Mouse (Mus musculus) kidney, embryonic 14.5 days (tissue): ENCODE data around the gene Selenof. TPM values are rescaled to one million over a fixed set of nuclear protein-coding genes. Genes with fewer than 3 reads are reported as not detected.

Experiments used
- ATAC-seq: fragments of 200-750 bp; cut with Nextera tagmentation; 2 replicates; pipeline ENCODE4 v1.8.0; 2017; ENCODE audit warnings: moderate number of reproducible peaks, mild to moderate bottlenecking, moderate TSS enrichment, moderate library complexity; ENCODE audit not compliant: low FRiP score, low TSS enrichment
- H3K27ac ChIP-seq: fragments of 300-500 bp; sonication (generic); 2 replicates; pipeline ENCODE4 v1.5.1; 2014; ENCODE audit warnings: low read depth, mild to moderate bottlenecking, low read length, moderate library complexity, mixed read lengths
- H3K27me3 ChIP-seq: fragments of 300-500 bp; sonication (generic); 2 replicates; pipeline ENCODE4 v1.6.1; 2014; ENCODE audit warnings: mild to moderate bottlenecking, low read length; ENCODE audit not compliant: control insufficient read depth, insufficient read depth
- H3K36me3 ChIP-seq: fragments of 300-500 bp; sonication (generic); 2 replicates; pipeline ENCODE4 v1.6.1; 2014; ENCODE audit warnings: low read length, mixed read lengths; ENCODE audit not compliant: control insufficient read depth, insufficient read depth
- H3K4me1 ChIP-seq: fragments of 300-500 bp; sonication (generic); 2 replicates; pipeline ENCODE4 v1.6.1; 2014; ENCODE audit warnings: low read length, mixed read lengths; ENCODE audit not compliant: control insufficient read depth, insufficient read depth
- H3K4me2 ChIP-seq: fragments of 300-500 bp; sonication (generic); replicated peaks from 2 replicates; pipeline ENCODE4 v1.6.1; 2014; ENCODE audit warnings: low read depth, mild to moderate bottlenecking, low read length
- H3K4me3 ChIP-seq: fragments of 300-500 bp; sonication (generic); 2 replicates; pipeline ENCODE4 v1.5.1; 2014; ENCODE audit warnings: mild to moderate bottlenecking, low read length
- H3K9ac ChIP-seq: fragments of 300-500 bp; sonication (generic); 2 replicates; pipeline ENCODE4 v1.6.1; 2014; ENCODE audit warnings: low read depth, mild to moderate bottlenecking, low read length, moderate library complexity
- H3K9me3 ChIP-seq: fragments of 300-500 bp; sonication (generic); 2 replicates; pipeline ENCODE4 v1.6.1; 2016; ENCODE audit warnings: low read length; ENCODE audit not compliant: control insufficient read depth
- WGBS: fragments of 180-500 bp; shearing (Covaris S2); extraction: QIAGEN DNeasy Blood & Tissue Kit; methylation state at CpG from one replicate; pipeline ENCODE4 v1.1.7; 2014; 5-methylcytosine and 5-hydroxymethylcytosine counted together
- polyA plus RNA-seq: library from polyadenylated mRNA; unstranded; fragments of >200 nt; fragmentation: Nextera tagmentation; extraction: Ambion mirVana; gene quantifications from 2 replicates; pipeline ENCODE4 v1.2.1, GENCODE M21; 2014

Gene Selenof
- polyA plus RNA-seq, 1 experiment from 2014 or later, result 515 TPM

GRCm38 (mm10) chr3:144574256-144574655 lies 4.2 kb downstream of the Selenof start:
- H3K4me2 ChIP-seq, result no peak overlapping the region
- no peak overlapping the region for H3K4me3 ChIP-seq
- no peak for ATAC-seq
- H3K27me3 ChIP-seq, result no peaks in the 10 kb centered on the region
- no peak overlapping the region for H3K9ac ChIP-seq
- H3K9me3 ChIP-seq, result no peaks in the 10 kb centered on the region
- 97% methylated on average over 7 of the region's 7 CpGs for WGBS
- peaks cover 43% of the 10 kb centered on the region for H3K36me3 ChIP-seq
- peaks cover 15% of the 10 kb centered on the region for H3K4me1 ChIP-seq
- no peak overlapping the region for H3K27ac ChIP-seq

- 83% methylated on average over 10 of the region's 10 CpGs for WGBS
- no peak overlapping the region for H3K27ac ChIP-seq
- no peaks in the 10 kb centered on the region for H3K9me3 ChIP-seq
- H3K4me3 ChIP-seq, result no peak overlapping the region
- no peak overlapping the region for H3K9ac ChIP-seq
- H3K4me2 ChIP-seq, result no peak overlapping the region
- ATAC-seq, result no peak
- H3K36me3 ChIP-seq, result peaks cover 60% of the 10 kb centered on the region
- peaks cover 14% of the 10 kb centered on the region; the same call in 1 of the 2 replicates for H3K4me1 ChIP-seq
- no peaks in the 10 kb centered on the region for H3K27me3 ChIP-seq
Measured at GRCm38 (mm10) chr3:144577366-144578340, 7.5 kb downstream of the Selenof start.

DNA sequence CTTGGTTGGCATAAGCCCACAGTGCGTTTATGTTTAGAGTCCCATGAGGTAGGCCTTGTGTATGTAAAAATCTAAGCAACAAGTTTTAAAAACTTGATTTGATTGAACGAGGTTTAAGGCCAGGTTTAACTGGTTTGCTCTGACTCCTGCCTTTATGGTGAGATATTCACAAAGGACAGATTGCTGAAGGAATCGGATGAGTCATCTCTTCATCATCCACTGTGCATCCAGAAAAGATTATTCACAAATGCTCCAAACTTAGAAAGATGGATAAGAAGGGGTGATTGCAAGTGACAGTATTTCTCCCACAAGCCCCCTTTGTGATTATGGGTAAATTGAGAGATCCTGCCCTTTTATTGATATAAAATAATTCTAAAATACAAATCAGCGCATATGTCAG lies 8.8 kb downstream of the Selenof start:
- no peak overlapping the region for H3K4me3 ChIP-seq
- WGBS, result 95% methylated on average over 4 of the region's 4 CpGs
- H3K4me2 ChIP-seq, result no peak overlapping the region
- no peaks in the 10 kb centered on the region for H3K27me3 ChIP-seq
- H3K27ac ChIP-seq, result no peak overlapping the region
- no peak overlapping the region for H3K9ac ChIP-seq
- no peaks in the 10 kb centered on the region for H3K9me3 ChIP-seq
- ATAC-seq, result no peak
- peaks cover 13% of the 10 kb centered on the region; the same call in 1 of the 2 replicates for H3K4me1 ChIP-seq
- peaks cover 58% of the 10 kb centered on the region for H3K36me3 ChIP-seq

GRCm38 (mm10) chr3:144579796-144580195 lies 9.7 kb downstream of the Selenof start:
- ATAC-seq, result no peak

DNA sequence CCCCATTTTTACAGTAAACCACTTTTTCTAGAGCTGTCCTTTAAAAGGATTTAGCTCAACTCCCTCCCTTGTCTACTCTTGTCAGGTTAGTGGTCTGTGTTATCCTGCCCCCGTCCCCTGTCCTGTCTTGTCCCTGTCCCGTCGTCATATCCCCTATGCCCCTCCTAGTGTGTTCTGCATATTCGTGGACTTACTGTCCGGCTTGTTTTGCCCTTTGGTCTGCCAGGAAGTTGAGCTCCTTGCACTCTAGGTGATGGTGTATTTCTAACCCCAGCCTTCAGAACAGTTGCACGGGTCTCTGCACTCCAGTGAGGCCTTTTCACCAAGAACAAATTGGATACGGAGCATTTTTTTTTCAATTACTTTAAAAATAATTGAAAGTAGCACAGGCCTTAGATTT lies 10.2 kb downstream of the Selenof start:
- no peak overlapping the region for H3K4me3 ChIP-seq
- WGBS, result 75% methylated on average over 7 of the region's 7 CpGs
- no peaks in the 10 kb centered on the region for H3K27me3 ChIP-seq
- H3K9ac ChIP-seq, result no peak overlapping the region
- no peak overlapping the region for H3K4me2 ChIP-seq
- no peaks in the 10 kb centered on the region for H3K9me3 ChIP-seq
- no peak for ATAC-seq
- peaks cover 11% of the 10 kb centered on the region; the same call in 1 of the 2 replicates for H3K4me1 ChIP-seq
- no peak overlapping the region for H3K27ac ChIP-seq
- H3K36me3 ChIP-seq, result peaks cover 49% of the 10 kb centered on the region

More at GRCm38 (mm10) chr3:144579796-144580195, 9.7 kb downstream of the Selenof start:
- Histone ChIP-seq H3K4me2 (no peak overlapping the region), H3K9ac (no peak overlapping the region), H3K4me1 (peaks cover 12% of the 10 kb centered on the region; the same call in 1 of the 2 replicates), H3K27me3 (no peaks in the 10 kb centered on the region), H3K27ac (no peak overlapping the region), H3K9me3 (no peaks in the 10 kb centered on the region), H3K4me3 (no peak overlapping the region), H3K36me3 (peaks cover 51% of the 10 kb centered on the region)
- WGBS, result 82% methylated on average over 5 of the region's 5 CpGs

- 85% methylated on average over 3 of the region's 3 CpGs for WGBS
- Histone ChIP-seq H3K4me3 (no peak overlapping the region), H3K27ac (no peak overlapping the region), H3K4me2 (no peak overlapping the region), H3K27me3 (no peaks in the 10 kb centered on the region), H3K36me3 (peaks cover 57% of the 10 kb centered on the region), H3K4me1 (peaks cover 11% of the 10 kb centered on the region; the same call in 1 of the 2 replicates), H3K9me3 (no peaks in the 10 kb centered on the region), H3K9ac (no peak overlapping the region)
- ATAC-seq, result no peak
Measured at GRCm38 (mm10) chr3:144581842-144582241, 11.7 kb downstream of the Selenof start.

DNA sequence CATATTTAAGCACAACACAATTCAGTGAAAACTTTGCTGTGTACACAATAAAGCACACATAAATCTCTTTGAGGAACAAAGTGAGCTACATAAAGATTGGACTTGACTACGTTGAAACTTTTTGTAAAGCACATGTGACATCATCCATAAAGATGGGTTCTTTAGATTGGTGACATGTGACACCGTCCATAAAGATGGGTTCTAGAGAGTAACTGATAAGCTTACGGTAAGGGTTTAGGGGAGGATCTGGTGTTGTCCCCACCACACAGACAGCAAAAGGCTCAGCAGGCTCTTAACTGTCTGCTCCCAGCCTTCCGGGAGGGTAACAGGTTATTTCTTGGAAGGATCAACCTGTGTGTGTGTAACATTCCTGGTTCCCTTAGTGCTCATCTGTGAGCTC lies 12.2 kb downstream of the Selenof start:
- H3K36me3 ChIP-seq, result peaks cover 61% of the 10 kb centered on the region

DNA sequence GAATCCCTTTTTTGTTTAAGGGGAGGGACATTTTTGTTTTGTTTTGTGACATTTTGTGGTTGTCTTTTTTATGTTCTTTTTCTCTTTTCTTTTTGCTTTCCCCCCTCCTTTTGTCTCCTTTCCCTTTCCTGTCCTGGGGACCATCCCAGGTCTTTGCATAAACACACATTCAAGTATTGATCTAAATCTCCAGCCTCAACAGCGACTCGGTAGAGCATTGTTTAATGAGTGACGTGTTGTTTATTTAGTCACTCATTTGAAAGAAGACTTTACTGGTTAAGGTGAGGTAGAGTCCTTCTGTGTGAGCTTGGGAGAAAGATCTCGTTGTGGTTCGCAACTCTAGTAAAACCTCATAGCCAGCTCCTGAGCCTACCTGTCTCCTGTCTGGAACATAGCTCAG lies 13.7 kb downstream of the Selenof start:
- H3K4me3 ChIP-seq, result no peak overlapping the region
- no peak for ATAC-seq
- peaks cover 11% of the 10 kb centered on the region; the same call in 1 of the 2 replicates for H3K4me1 ChIP-seq
- no peaks in the 10 kb centered on the region for H3K9me3 ChIP-seq
- no peak overlapping the region for H3K9ac ChIP-seq
- H3K27ac ChIP-seq, result no peak overlapping the region
- WGBS, result 79% methylated on average over 5 of the region's 5 CpGs
- H3K36me3 ChIP-seq, result peaks cover 52% of the 10 kb centered on the region
- no peaks in the 10 kb centered on the region for H3K27me3 ChIP-seq
- H3K4me2 ChIP-seq, result no peak overlapping the region

More for the DNA sequence above, 12.2 kb downstream of the Selenof start:
- Histone ChIP-seq H3K9me3 (no peaks in the 10 kb centered on the region), H3K4me1 (peaks cover 11% of the 10 kb centered on the region; the same call in 1 of the 2 replicates), H3K9ac (no peak overlapping the region), H3K27me3 (no peaks in the 10 kb centered on the region), H3K27ac (no peak overlapping the region), H3K4me3 (no peak overlapping the region), H3K4me2 (no peak overlapping the region)
- WGBS, result 89% methylated on average over 4 of the region's 4 CpGs
- no peak for ATAC-seq
